Mouse (Mus musculus): ENCODE data around the gene Aip. TPM values are rescaled to one million over a fixed set of nuclear protein-coding genes. Genes with fewer than 3 reads are reported as not detected.
"Not testable (repeated sequence)": the region's sequence is repeated elsewhere in the genome, so short reads cannot be mapped to it uniquely, and the experiment has no call there.

The Aip gene
- total RNA-seq, 4 experiments from 2014 or later: 85.7 to 96.3 (median 90.3) TPM

DNA sequence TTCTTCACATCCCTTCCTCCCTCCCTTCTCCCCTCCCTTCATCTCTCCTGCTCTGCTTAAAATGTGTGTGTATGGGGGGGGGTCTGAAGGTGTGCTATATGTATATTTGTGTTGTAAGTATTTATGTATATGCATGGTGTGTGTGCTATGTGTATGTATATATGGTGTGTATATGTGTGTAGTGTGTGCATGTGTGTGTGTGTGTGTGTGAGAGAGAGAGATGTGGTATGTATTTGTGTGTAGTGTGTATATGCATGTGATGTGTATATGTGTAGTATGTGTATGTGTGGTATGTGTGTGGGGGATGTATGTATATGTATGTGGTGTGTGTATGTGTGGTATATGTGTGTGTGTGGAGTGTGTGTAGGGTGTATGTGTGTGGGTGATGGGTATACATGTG, 58.8 kb downstream of the Aip start:
- no peak for DNase-seq (ENCODE audit: low spot score in 2 of 2)

DNA sequence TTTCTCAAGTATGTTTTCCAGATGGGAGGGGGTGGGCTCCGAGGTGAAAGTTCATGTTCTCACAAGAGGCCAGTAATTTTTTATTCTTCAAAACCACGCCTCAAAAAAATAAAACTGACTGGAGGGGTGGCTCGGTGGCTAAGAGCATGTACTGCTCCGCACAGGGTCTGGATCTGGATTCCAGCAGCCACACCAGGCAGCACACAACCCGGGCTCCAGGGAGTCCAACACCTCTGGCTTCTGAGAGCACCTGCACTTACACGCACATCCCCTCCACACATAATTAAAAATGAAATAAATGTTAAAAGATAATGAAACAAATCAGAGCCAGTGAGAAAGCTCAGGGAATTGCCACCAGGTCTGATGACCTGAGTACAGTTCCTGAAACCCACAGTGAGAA, 59.4 kb downstream of the Aip start:
- no peak for DNase-seq (ENCODE audit: low spot score in 2 of 2)

DNA sequence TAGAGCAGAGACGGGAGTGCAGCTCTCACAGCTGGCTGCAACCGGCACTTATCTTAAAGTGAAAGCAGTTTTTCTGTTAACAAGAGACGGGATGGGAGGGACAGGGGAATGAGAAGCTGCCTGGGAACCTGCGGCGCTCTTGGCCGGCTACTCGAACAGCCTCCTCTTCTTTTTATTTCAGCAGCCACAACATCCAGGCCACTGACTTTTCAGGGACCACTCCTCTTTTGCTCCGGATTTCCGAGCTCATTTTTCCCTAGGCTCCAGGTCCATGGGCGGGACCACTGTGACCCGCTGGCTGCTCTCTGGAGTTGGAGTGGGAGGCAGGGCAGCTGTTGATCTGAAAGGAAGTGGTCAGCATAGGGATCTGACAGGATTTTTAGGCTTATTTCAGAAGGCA, 61.2 kb downstream of the Aip start:
- not testable (repeated sequence) for DNase-seq (ENCODE audit: low spot score in 2 of 2)

Other genes with a start within 250 kb of the Aip start
- 1 to 10 TPM; 2.2 to 5.1 (median 3.0) TPM for gene Tcirg1, start 218.7 kb downstream of the Aip start, total RNA-seq (2022)
- 100 to 1,000 TPM; 222 to 255 (median 235) TPM for gene Ndufs8, start 213.1 kb downstream of the Aip start, total RNA-seq (2022)
- 1 to 10 TPM; 1.0 to 2.6 (median 1.3) TPM for gene Aldh3b1, start 196.1 kb downstream of the Aip start, total RNA-seq (2022)
- 1 to 10 TPM; 3.2 to 4.5 (median 3.5) TPM for gene Unc93b1, start 190.7 kb downstream of the Aip start, total RNA-seq (2022)
- gene Aldh3b3, start 167.2 kb downstream of the Aip start, total RNA-seq (2022): not detected
- gene Aldh3b2, start 153.5 kb downstream of the Aip start, total RNA-seq (2022): under 1 TPM in 3 of 4 experiments, not detected in 1; 0.19 to 0.62 (median 0.52) TPM
- gene Acy3, start 139.3 kb downstream of the Aip start, total RNA-seq (2022): 1 to 10 TPM; 1.1 to 1.7 (median 1.5) TPM
- under 1 TPM in 1 of 4 experiments, not detected in 3; 0.16 TPM for gene Tbx10, start 133.1 kb downstream of the Aip start, total RNA-seq (2022)
- 10 to 100 TPM; 19.0 to 24.8 (median 22.8) TPM for gene Nudt8, start 125.3 kb downstream of the Aip start, total RNA-seq (2022)
- gene Gm49405, start 125.2 kb downstream of the Aip start, total RNA-seq (2022): under 1 TPM; 0.12 to 0.39 (median 0.15) TPM
- 1 to 10 TPM in 1 of 4 experiments, under 1 TPM in 3; 0.36 to 1.2 (median 0.73) TPM for gene Doc2g, start 122.5 kb downstream of the Aip start, total RNA-seq (2022)
- 100 to 1,000 TPM; 435 to 477 (median 462) TPM for gene Ndufv1, start 113.1 kb downstream of the Aip start, total RNA-seq (2022)
- 100 to 1,000 TPM; 411 to 453 (median 419) TPM for gene Gstp1, start 87.9 kb downstream of the Aip start, total RNA-seq (2022)
- 100 to 1,000 TPM; 240 to 258 (median 250) TPM for gene Gstp2, start 79.8 kb downstream of the Aip start, total RNA-seq (2022)
- gene Gstp3, start 66.3 kb downstream of the Aip start, total RNA-seq (2022): not detected
- not detected for gene Cabp2, start 44.3 kb downstream of the Aip start, total RNA-seq (2022)
- 10 to 100 TPM; 14.0 to 20.3 (median 18.0) TPM for gene Cdk2ap2, start 28.7 kb downstream of the Aip start, total RNA-seq (2022)
- 1 to 10 TPM; 1.1 to 3.3 (median 2.4) TPM for gene Pitpnm1, start 25.9 kb downstream of the Aip start, total RNA-seq (2022)
- not detected for gene Gpr152, start 13.9 kb upstream of the Aip start, total RNA-seq (2022)
- gene Cabp4, start 18.2 kb upstream of the Aip start, total RNA-seq (2022): not detected
- gene Coro1b, start 22.8 kb upstream of the Aip start, total RNA-seq (2022): 10 to 100 TPM; 10.4 to 13.2 (median 11.6) TPM
- gene Ptprcap, start 27.7 kb upstream of the Aip start, total RNA-seq (2022): under 1 TPM in 2 of 4 experiments, not detected in 2; 0.27 to 0.38 TPM
- gene Rps6kb2, start 37.5 kb upstream of the Aip start, total RNA-seq (2022): 10 to 100 TPM; 18.6 to 28.4 (median 25.7) TPM
- 10 to 100 TPM; 23.8 to 33.0 (median 24.9) TPM for gene Carns1, start 49.6 kb upstream of the Aip start, total RNA-seq (2022)
- 1 to 10 TPM; 6.6 to 8.6 (median 7.9) TPM for gene Tbc1d10c, start 65.4 kb upstream of the Aip start, total RNA-seq (2022)
- gene Ppp1ca, start 66.2 kb upstream of the Aip start, total RNA-seq (2022): 100 to 1,000 TPM; 198 to 243 (median 235) TPM
- 1 to 10 TPM; 1.7 to 3.6 (median 2.3) TPM for gene Rad9a, start 75.8 kb upstream of the Aip start, total RNA-seq (2022)
- under 1 TPM in 3 of 4 experiments, not detected in 1; 0.20 to 0.43 (median 0.22) TPM for gene Clcf1, start 88.4 kb upstream of the Aip start, total RNA-seq (2022)
- not detected for gene AC109138.7, start 88.5 kb upstream of the Aip start, total RNA-seq (2022)
- 10 to 100 TPM; 13.1 to 19.4 (median 17.3) TPM for gene Pold4, start 106.0 kb upstream of the Aip start, total RNA-seq (2022)
- gene Ssh3, start 143.3 kb upstream of the Aip start, total RNA-seq (2022): 1 to 10 TPM; 2.3 to 5.8 (median 2.9) TPM
- gene Ankrd13d, start 157.3 kb upstream of the Aip start, total RNA-seq (2022): under 1 TPM in 1 of 4 experiments, not detected in 3; 0.63 TPM
- gene Grk2, start 180.4 kb upstream of the Aip start, total RNA-seq (2022): 10 to 100 TPM; 55.7 to 65.2 (median 62.1) TPM